Mouse (Mus musculus): ENCODE data around the gene Alkbh5.

- TF ChIP-seq GATA1 (IDR thresholded peaks at IDR 0.05; ENCODE audit: low read length) (no peak), TAL1 (IDR thresholded peaks at IDR 0.05; ENCODE audit: low read length) (no peak)
Observed at GRCm38 (mm10) chr11:60522027-60522426, 14.2 kb upstream of the Alkbh5 start.

All from erythroblast, embryonic 14.5 days (primary cell).